Mouse (Mus musculus) layer of hippocampus, postnatal 25 days (tissue): Measurements from ENCODE around the gene Gm44596. TPM values are rescaled to one million over a fixed set of nuclear protein-coding genes. Genes with fewer than 3 reads are reported as not detected.

Experiments
- DNase-seq, 2 experiments: peaks; one replicate each; pipeline ENCODE4 v3.0.0; 2022; ENCODE audit warnings: mixed read lengths in 2 of 2, low spot score in 1 of 2; ENCODE audit errors: extremely low spot score in 1 of 2
- total RNA-seq, 2 experiments: library from RNA; stranded (reverse); gene quantifications; 2 replicates each; pipeline ENCODE4 v1.2.3; 2021

Gene Gm44596
- total RNA-seq, 2 experiments from 2014 or later, result not detected

DNA sequence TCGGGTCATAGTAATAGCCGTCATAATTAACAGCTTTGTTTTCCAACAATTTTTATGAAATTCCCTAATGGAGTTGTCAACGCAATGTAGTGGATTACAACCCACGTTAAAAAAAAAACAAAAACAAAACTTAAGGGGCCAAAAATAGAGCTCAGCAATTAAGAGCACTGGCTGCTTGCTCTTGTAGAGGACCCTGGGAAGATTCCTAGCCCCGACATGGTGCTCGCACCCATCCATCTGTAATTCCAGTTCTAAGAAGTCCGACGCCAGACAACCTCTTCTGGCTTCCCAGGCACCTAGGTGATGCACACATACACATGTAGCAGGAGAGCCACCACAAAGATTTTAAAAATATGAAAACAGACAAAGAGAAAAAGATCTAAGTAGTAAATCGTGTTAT is 49.7 kb downstream of the Gm44596 start:
- no peak for DNase-seq

GRCm38 (mm10) chr6:128427571-128427970 is 52.3 kb downstream of the Gm44596 start:
- no peak for DNase-seq

DNA sequence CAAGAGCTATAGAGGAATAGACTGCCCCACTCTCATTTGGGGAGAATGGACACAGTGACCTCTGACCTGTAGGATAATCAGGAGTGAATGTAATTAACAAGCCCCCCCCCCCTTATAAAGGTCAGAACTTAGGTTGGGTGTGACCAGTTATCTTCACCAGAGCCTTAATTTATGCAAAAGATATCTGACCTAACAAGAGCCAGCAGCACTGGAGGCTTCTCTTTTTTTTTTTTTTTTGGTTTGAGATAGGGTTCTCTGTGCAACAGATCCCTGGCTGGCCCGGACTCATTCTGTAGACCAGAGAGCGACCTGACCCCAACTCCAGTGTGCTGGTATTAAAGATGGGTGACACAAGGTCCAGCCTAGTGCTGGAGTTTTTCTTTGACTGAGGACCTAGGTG is 54.0 kb downstream of the Gm44596 start:
- DNase-seq, result no peak

GRCm38 (mm10) chr6:128429826-128430225 is 54.5 kb downstream of the Gm44596 start:
- DNase-seq, result no peak

DNA sequence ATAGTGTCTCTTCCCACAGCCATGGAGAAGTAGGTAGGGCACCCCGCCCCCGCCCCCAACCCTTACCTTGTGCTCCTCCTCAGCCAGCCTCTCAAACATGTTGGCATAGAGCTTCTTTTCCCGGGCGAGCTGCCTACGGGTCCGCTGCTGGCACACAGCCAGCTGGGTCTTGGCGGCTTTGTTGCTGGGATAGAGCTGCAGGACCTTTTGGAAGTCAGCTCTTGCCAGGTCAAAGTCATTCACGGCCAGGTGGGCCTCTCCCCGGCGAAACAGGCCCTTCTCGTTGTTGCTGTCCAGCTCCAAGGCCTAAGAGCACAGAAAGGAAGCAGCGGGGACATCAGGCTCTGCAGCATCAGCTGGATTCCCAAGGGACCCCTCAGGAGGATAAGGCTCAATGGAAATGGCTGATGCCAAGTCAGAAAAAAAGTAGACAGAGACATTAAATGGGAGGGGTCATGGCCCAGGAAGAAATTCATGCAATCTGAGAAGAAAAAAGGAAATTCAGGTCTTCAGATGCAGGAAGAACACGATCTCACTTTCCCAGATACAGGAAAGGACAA is 57.1 kb downstream of the Gm44596 start:
- DNase-seq, result no peak

- no peak for DNase-seq
Measured at GRCm38 (mm10) chr6:128433566-128433965, 58.3 kb downstream of the Gm44596 start.

- no peak for DNase-seq
Measured at GRCm38 (mm10) chr6:128435474-128435873, 60.2 kb downstream of the Gm44596 start.

DNA sequence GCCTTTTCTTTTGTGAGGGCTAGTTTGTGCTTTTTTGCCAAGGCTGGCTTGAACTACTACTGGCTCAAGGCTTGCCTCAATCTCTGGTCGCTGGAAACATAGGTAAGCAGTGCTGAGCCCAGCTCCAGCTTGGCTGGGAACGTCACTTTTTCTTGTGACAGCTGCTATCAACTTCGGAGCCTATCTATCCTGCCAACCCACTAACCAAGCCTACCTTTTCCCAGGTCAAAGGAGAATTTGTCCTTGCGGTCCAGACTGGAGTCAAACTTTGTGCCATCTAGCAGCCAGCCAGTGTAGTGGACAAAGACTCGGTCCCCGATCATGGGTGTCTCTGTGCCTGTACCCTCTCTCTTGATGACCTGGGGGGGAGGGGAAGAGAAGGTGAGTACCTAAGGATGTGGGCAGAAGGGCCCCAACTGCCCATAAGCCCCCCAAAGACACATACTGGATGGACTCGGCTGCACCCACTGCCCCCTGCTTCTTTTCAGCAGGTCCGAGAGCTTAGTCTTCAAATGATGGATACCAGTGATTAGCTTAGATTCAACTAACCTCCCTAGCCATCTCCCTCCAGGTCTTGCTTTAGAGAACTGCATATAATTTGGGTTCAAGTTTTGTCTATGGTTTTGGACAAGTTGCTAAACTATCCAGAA is 61.2 kb downstream of the Gm44596 start:
- DNase-seq, result no peak

- DNase-seq, result no peak
Measured at GRCm38 (mm10) chr6:128437288-128437687, 62.0 kb downstream of the Gm44596 start.

DNA sequence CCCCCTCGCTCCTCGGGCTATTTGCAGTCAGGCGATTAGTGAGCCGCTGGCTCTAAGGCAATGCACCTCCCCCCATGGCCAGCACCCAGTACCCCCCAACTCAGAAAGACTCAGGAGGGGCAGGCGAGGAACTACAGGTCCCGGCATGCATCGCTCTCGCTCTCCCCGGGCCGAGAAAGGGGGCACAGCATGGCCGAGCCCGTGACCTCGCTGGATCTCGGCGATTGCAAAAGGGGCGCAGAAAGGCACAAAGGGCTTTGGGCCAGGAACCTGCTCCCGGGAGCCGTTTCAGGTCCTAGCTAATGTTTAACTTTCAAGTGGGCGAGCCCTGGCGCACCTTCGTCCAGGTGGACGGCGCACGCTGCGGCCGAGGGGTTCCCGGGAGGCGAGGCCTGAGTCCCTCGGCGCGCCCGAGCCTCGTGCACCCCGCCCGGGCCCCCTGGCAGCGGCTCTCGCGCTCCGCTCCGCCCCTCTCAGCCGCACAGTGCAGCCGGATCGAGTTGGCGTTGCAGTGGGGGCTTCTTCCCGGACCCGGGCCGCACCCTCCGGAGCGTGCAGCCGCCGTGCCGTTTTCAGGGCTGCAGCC is 62.5 kb downstream of the Gm44596 start:
- peak; percentile 44 to 46 for DNase-seq

DNA sequence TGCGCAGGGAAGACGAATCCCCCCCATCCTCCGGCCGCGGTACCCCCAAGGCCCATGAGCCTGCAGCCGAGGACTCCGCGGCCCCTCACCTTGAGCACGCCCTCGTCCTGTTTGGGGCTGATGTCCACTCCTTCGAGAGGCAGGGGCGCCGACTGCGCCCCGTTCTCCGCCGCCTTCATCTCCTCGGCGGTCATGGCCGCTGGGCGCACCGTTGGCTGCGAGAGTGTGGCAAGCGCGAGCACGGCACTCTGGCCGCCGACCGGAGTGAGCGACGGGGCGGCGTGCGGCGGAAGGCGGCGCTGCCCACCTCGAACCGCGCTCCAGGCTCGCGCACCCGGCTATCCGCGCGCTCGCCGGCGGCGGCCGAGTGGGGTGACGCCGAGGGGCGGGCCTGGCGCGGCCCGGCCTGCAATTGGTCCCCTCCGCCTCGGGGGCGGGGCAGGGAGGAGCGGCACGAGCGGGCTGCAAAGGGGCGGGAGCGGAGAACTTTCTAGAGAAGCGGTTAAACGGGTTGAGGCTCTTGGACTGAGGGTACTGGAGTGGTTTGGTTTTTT is 63.1 kb downstream of the Gm44596 start, which contains the start of gene Fkbp4:
TSS of gene Fkbp4 (minus strand) at position 361 of the 554 bp plus-strand sequence.
- DNase-seq, result peak; percentile 83 to 90

GRCm38 (mm10) chr6:128438871-128439341 is 63.6 kb downstream of the Gm44596 start:
- no peak for DNase-seq

DNA sequence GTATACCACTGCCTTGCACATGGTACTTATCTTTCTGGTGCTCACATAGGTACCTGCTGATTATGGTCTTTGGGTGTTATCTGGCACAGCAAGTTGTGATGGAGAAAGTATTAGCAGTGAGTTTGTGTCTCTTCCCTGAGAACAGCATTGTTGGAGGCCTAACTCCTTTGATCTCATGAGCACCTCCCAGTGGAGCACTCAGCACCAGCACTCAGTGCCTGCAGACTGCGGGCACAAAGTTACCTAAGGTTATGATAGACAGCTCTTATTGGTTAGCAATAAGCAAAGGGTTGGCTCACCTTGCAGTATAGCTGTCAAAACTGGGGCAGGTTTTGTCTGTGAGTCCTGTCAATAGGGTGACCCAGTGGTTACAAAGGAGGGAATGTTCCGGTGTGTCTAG is 64.9 kb downstream of the Gm44596 start:
- DNase-seq, result no peak

GRCm38 (mm10) chr6:128445761-128446535 is 70.6 kb downstream of the Gm44596 start:
- peak in 1 of 2 experiments; percentile 40 for DNase-seq

GRCm38 (mm10) chr6:128447063-128447462 is 71.8 kb downstream of the Gm44596 start:
- no peak for DNase-seq

GRCm38 (mm10) chr6:128455835-128456605 is 80.7 kb downstream of the Gm44596 start:
- DNase-seq, result peak in 1 of 2 experiments; percentile 31
